In the genomic region with DNA sequence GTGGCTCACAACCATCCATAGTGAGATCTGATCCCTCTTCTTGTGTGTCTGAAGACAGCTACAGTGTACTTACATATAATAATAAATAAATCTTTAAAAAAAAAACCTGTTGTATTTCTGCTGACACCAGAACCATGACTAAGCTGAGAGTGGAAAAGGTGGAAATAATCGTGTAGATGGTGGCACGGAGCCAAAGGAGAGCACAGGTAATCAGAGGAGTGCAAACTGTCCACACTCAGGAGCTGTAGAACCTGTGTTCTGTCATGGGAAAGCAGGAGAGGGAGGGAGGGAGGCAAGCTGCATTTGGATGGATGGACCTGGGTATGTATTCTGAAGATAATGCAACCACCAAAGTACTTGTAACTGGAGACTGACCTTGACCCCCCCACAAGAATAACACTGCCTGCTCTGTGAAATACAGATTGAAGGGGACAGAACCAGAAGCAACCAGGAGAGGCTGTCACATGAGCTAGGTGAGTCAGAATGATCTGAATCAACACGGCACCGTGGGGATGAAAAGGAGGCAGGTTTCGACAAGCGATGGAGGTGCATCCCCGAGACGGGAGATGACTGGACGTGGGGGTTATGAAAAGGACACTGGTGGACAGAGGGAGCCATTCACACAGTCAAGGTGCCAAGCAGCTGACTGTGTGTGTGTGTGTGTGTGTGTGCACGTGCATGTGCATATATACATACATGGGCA, we compare ENCODE assay signal across 26 mouse cellular contexts. TPM values are rescaled to one million over a fixed set of nuclear protein-coding genes. Genes with fewer than 3 reads are reported as not detected.
A peak's percentile ranks its signal among the peaks of the same experiment; 100 is the strongest.
DNase-seq lines count a peak whose midpoint lies in the region; ATAC-seq and TF ChIP-seq lines count a peak whose summit lies in the region.
"Had no signal": no experiment of that assay in that cellular context is flagged by ENCODE, and none has a peak within 500 bp of the region (broad histone marks: within the 10 kb centered on the region; RNA-seq: fewer than 3 reads in every experiment).

No protein-coding gene starts in this region.

- no peaks in the 10 kb centered on the region for H3K4me1 ChIP-seq in liver, embryonic 11.5 days (replicated peaks; ENCODE audit: control insufficient read depth, insufficient read depth, low read length)
- H3K4me1 ChIP-seq in liver, postnatal 0 days (ENCODE audit: insufficient read depth): peaks cover 2% of the 10 kb centered on the region; the same call in 1 of the 2 replicates
- H3K4me1 ChIP-seq in stomach, embryonic 16.5 days (ENCODE audit: control insufficient read depth, insufficient read depth, low read length): no peaks in the 10 kb centered on the region; the same call in 1 of the 2 replicates

- H3K9ac ChIP-seq in liver, embryonic 11.5 days (ENCODE audit: low read depth, low read length): no peak overlapping the region
- no peak overlapping the region for H3K9ac ChIP-seq in liver, postnatal 0 days (replicated peaks)
- no peak overlapping the region for H3K9ac ChIP-seq in stomach, embryonic 16.5 days (ENCODE audit: low read length)
- H3K9ac ChIP-seq: embryonic facial prominence, embryonic 13.5 days; embryonic facial prominence, embryonic 15.5 days; forebrain, embryonic 12.5 days had no signal

- TF ChIP-seq EP300 in liver, postnatal 0 days (IDR thresholded peaks at IDR 0.05; ENCODE audit: low read depth): no peak

- peak; percentile 21 for DNase-seq in liver, embryonic 11.5 days (ENCODE audit: low spot score)
- DNase-seq in liver, postnatal 0 days: no peak
- DNase-seq in urinary bladder, postnatal 14 days (ENCODE audit: low spot score): peak; percentile 75
- DNase-seq in urinary bladder, postnatal 25 days (ENCODE audit: low spot score): no peak
- DNase-seq in kidney, adult 18-20 months: no peak
- no peak for DNase-seq in spleen, postnatal 10 days (ENCODE audit: low spot score in 2 of 2)
- DNase-seq: adrenal gland, adult 2 months; adrenal gland, postnatal 10 days; adrenal gland, postnatal 25 days; B cell, adult 2 months; cerebellum, adult 11 months; cerebellum, adult 18-20 months; cerebellum, adult 8-10 months; cerebellum, adult 9-11 months; cerebellum, postnatal 14 days; cerebellum, postnatal 36 days; embryo, embryonic 11 days had no signal

- 78% methylated on average over 10 of the region's 10 CpGs for WGBS in liver, embryonic 11.5 days
- WGBS in liver, postnatal 0 days (ENCODE audit: insufficient replicate concordance): 81% methylated on average over 10 of the region's 10 CpGs
- 78% methylated on average over 10 of the region's 10 CpGs for WGBS in stomach, embryonic 16.5 days

- no peak for ATAC-seq in liver, embryonic 11.5 days (replicated peaks; ENCODE audit: low FRiP score)
- ATAC-seq in liver, postnatal 0 days: no peak
- ATAC-seq in stomach, embryonic 16.5 days (ENCODE audit: insufficient read depth, low FRiP score): peak; percentile 37; the same call in 1 of the 2 replicates
- ATAC-seq: CD4-positive, CD25-positive, alpha-beta regulatory T cell, adult 4 months; forebrain, embryonic 14.5 days had no signal

- no peaks in the 10 kb centered on the region for H3K27me3 ChIP-seq in liver, embryonic 11.5 days (replicated peaks; ENCODE audit: control insufficient read depth, insufficient read depth, low read length)
- H3K27me3 ChIP-seq in liver, postnatal 0 days (ENCODE audit: insufficient read depth, low read length): no peaks in the 10 kb centered on the region
- H3K27me3 ChIP-seq in stomach, embryonic 16.5 days (ENCODE audit: control insufficient read depth, insufficient read depth, low read length): no peaks in the 10 kb centered on the region
- H3K27me3 ChIP-seq: embryonic facial prominence, embryonic 15.5 days had no signal

- H3K4me3 ChIP-seq in liver, embryonic 11.5 days (ENCODE audit: low read depth, low read length): no peak overlapping the region
- no peak overlapping the region for H3K4me3 ChIP-seq in liver, postnatal 0 days (ENCODE audit: low read depth, low read length)
- H3K4me3 ChIP-seq in stomach, embryonic 16.5 days (replicated peaks; ENCODE audit: low read length): no peak overlapping the region
- H3K4me3 ChIP-seq: embryonic facial prominence, embryonic 13.5 days; embryonic facial prominence, embryonic 15.5 days; erythroblast, embryonic 14.5 days; forebrain, embryonic 10.5 days; forebrain, embryonic 12.5 days had no signal

- no peak for TF ChIP-seq CTCF in liver, postnatal 0 days (IDR thresholded peaks at IDR 0.05; ENCODE audit: low read depth)

- no peaks in the 10 kb centered on the region for H3K9me3 ChIP-seq in liver, embryonic 11.5 days (ENCODE audit: control insufficient read depth, low read length)
- no peaks in the 10 kb centered on the region for H3K9me3 ChIP-seq in liver, postnatal 0 days (ENCODE audit: low read length)
- no peaks in the 10 kb centered on the region for H3K9me3 ChIP-seq in stomach, embryonic 16.5 days (replicated peaks; ENCODE audit: control insufficient read depth, low read length)
- H3K9me3 ChIP-seq: embryonic facial prominence, embryonic 13.5 days; embryonic facial prominence, embryonic 15.5 days; forebrain, embryonic 10.5 days; forebrain, embryonic 12.5 days had no signal

- no peaks in the 10 kb centered on the region for H3K36me3 ChIP-seq in liver, embryonic 11.5 days (ENCODE audit: control insufficient read depth, insufficient read depth, low read length)
- H3K36me3 ChIP-seq in liver, postnatal 0 days (replicated peaks; ENCODE audit: insufficient read depth, low read length): no peaks in the 10 kb centered on the region
- no peaks in the 10 kb centered on the region for H3K36me3 ChIP-seq in stomach, embryonic 16.5 days (ENCODE audit: control insufficient read depth, insufficient read depth, low read length)
- H3K36me3 ChIP-seq: embryonic facial prominence, embryonic 13.5 days; embryonic facial prominence, embryonic 15.5 days; forebrain, embryonic 10.5 days; forebrain, embryonic 12.5 days had no signal

- H3K27ac ChIP-seq in liver, embryonic 11.5 days (ENCODE audit: low read depth, low read length): no peak overlapping the region
- H3K27ac ChIP-seq in liver, postnatal 0 days (ENCODE audit: low read depth): no peak overlapping the region
- H3K27ac ChIP-seq in stomach, embryonic 16.5 days (ENCODE audit: low read length): peak overlapping the region; percentile 29; the same call in 1 of the 2 replicates
- H3K27ac ChIP-seq: embryonic facial prominence, embryonic 13.5 days; embryonic facial prominence, embryonic 15.5 days; forebrain, embryonic 10.5 days; forebrain, embryonic 12.5 days had no signal

- H3K4me2 ChIP-seq in liver, embryonic 11.5 days: no peak overlapping the region
- H3K4me2 ChIP-seq in liver, postnatal 0 days (ENCODE audit: low read depth, low read length): no peak overlapping the region
- H3K4me2 ChIP-seq in stomach, embryonic 16.5 days (ENCODE audit: low read depth, low read length): no peak overlapping the region
- H3K4me2 ChIP-seq: embryonic facial prominence, embryonic 13.5 days; embryonic facial prominence, embryonic 15.5 days; forebrain, embryonic 12.5 days had no signal

RNA-seq across cellular contexts. Expression of a gene that starts 13.8 kb away (rescaled TPM):
- not detected in 2 replicates for polyA plus RNA-seq in liver, embryonic 11.5 days (2014; fragmentation: Nextera tagmentation; extraction: Ambion mirVana)
- polyA plus RNA-seq in liver, postnatal 0 days (2015; fragmentation: Nextera tagmentation; extraction: Ambion mirVana): not detected in 2 replicates
- polyA plus RNA-seq in stomach, embryonic 16.5 days (2015; fragmentation: Nextera tagmentation; extraction: Ambion mirVana): not detected in 2 replicates
- polyA plus RNA-seq: CD4-positive, CD25-positive, alpha-beta regulatory T cell, adult 4 months; embryonic facial prominence, embryonic 11.5 days; embryonic facial prominence, embryonic 13.5 days; embryonic facial prominence, embryonic 15.5 days; erythroblast, embryonic 14.5 days; forebrain, embryonic 10.5 days; forebrain, embryonic 12.5 days; forebrain, embryonic 14.5 days had no signal

RNA-seq across cellular contexts. Expression of a gene that starts 17.0 kb away (rescaled TPM):
- 0.05 and 0.08 TPM in 2 replicates for polyA plus RNA-seq in liver, embryonic 11.5 days (2014; fragmentation: Nextera tagmentation; extraction: Ambion mirVana)
- 3.4 and 4.6 TPM in 2 replicates for polyA plus RNA-seq in liver, postnatal 0 days (2015; fragmentation: Nextera tagmentation; extraction: Ambion mirVana)
- 8.9 and 9.6 TPM in 2 replicates for polyA plus RNA-seq in stomach, embryonic 16.5 days (2015; fragmentation: Nextera tagmentation; extraction: Ambion mirVana)
- polyA plus RNA-seq: CD4-positive, CD25-positive, alpha-beta regulatory T cell, adult 4 months; erythroblast, embryonic 14.5 days had no signal

RNA-seq across cellular contexts. Expression of a gene that starts 52.7 kb away (rescaled TPM):
- polyA plus RNA-seq in liver, embryonic 11.5 days (2014; fragmentation: Nextera tagmentation; extraction: Ambion mirVana): 0.70 and 1.2 TPM in 2 replicates
- not detected in 2 replicates for polyA plus RNA-seq in liver, postnatal 0 days (2015; fragmentation: Nextera tagmentation; extraction: Ambion mirVana)
- 11.9 and 12.2 TPM in 2 replicates for polyA plus RNA-seq in stomach, embryonic 16.5 days (2015; fragmentation: Nextera tagmentation; extraction: Ambion mirVana)
- polyA plus RNA-seq: adrenal gland, adult 2 months; CD4-positive, CD25-positive, alpha-beta regulatory T cell, adult 4 months; erythroblast, embryonic 14.5 days had no signal

Comparison
In these comparisons a context has a peak if more than half of its experiments do, and no peak if none do; other contexts are left out.
1. DNase-seq: peak in liver, embryonic 11.5 days (single experiment) and urinary bladder, postnatal 14 days (single experiment); none in liver, postnatal 0 days (single experiment), urinary bladder, postnatal 25 days (single experiment), kidney, adult 18-20 months (single experiment) and spleen, postnatal 10 days (0 of 2).